Mouse (Mus musculus) heart, adult 2 months (tissue): ENCODE measurements at regions not wholly inside any gene's neighbourhood (a gene's known extent, or its start where the extent isn't known, plus 50 kb on each side); places are given as distances from the start of the nearest gene placed in this dataset.

Experiments
- CTCF ChIP-seq: fragments of 200-600 bp; IDR thresholded peaks from 2 replicates; pipeline ENCODE4 v1.8.1; 2022; ENCODE audit warnings: antibody characterized with exemption, mild to moderate bottlenecking, moderate library complexity
- EP300 ChIP-seq: fragments of 200-500 bp; IDR thresholded peaks from 2 replicates; pipeline ENCODE4 v1.6.1; 2011; ENCODE audit warnings: low read depth, low read length, control low read depth; ENCODE audit not compliant: insufficient read depth
- POLR2A ChIP-seq: fragments of 200-500 bp; IDR thresholded peaks from 2 replicates; pipeline ENCODE4 v1.6.1; 2011; ENCODE audit warnings: mild to moderate bottlenecking, low read depth, low read length, control low read depth; ENCODE audit not compliant: insufficient read depth

- TF ChIP-seq CTCF (no peak), POLR2A (no peak), EP300 (no peak)
These were observed 327.5 kb upstream of the Irx2 start for GRCm38 (mm10) chr13:72301114-72301513.
